Mouse (Mus musculus): ENCODE data around the gene Csad.

DNA sequence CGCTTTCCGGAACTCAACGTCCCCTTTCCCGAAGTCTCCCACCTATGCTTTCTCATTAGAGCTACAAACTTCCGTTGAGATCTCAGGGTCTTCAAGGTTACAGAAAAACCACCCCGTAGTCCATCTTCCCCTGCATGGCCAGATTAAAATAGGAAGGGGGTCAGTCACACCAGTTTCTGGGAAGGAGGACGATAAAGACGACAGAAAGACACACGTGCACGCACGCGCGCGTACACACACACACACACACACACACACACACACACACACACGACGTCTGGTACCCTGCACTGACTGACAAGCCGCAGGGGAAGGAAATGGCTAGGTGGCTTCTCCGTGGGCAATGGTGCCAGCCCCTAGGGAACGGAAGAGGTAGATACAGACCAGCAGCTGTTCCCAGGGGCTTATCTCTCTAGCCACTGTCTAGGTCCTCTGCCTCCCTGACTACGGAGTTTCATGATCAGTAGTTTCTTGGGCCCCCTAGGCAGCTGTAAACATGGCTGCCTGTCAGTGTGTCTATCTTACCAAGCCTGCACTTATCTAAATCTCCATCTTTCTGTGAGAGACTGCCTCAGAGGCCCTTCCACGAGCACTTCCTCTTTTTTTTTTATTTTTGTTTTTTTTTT lies 20.6 kb upstream of the Csad start:
- TF ChIP-seq CTCF (IDR thresholded peaks at IDR 0.05; ENCODE audit: low read depth), result no peak
- TF ChIP-seq EP300 (optimal IDR thresholded peaks at IDR 0.05), result no peak

Data from stomach, postnatal 0 days (tissue).